Mouse (Mus musculus) hindbrain, postnatal 0 days (tissue): Measurements from ENCODE around the gene Abca12. TPM values are rescaled to one million over a fixed set of nuclear protein-coding genes. Genes with fewer than 3 reads are reported as not detected.

Source experiments
- ATAC-seq: fragments of 200-750 bp; cut with Nextera tagmentation; 2 replicates; pipeline ENCODE4 v1.8.0; 2017; ENCODE audit warnings: mild to moderate bottlenecking, moderate TSS enrichment, moderate library complexity
- DNase-seq: peaks from one replicate; pipeline ENCODE4 v3.0.0-alpha.2; 2015; ENCODE audit warnings: low spot score
- H3K27ac ChIP-seq: fragments of 300-500 bp; sonication (generic); 2 replicates; pipeline ENCODE4 v1.5.1; 2014; ENCODE audit warnings: mild to moderate bottlenecking
- H3K27me3 ChIP-seq: fragments of 300-500 bp; sonication (generic); 2 replicates; pipeline ENCODE4 v1.6.1; 2014; ENCODE audit warnings: low read length, mixed read lengths; ENCODE audit not compliant: insufficient read depth
- H3K36me3 ChIP-seq: fragments of 300-500 bp; sonication (generic); 2 replicates; pipeline ENCODE4 v1.6.1; 2014; ENCODE audit warnings: low read length, mixed read lengths; ENCODE audit not compliant: insufficient read depth
- H3K4me1 ChIP-seq: fragments of 300-500 bp; sonication (generic); 2 replicates; pipeline ENCODE4 v1.6.1; 2014; ENCODE audit warnings: antibody characterized with exemption, low read length, mixed read lengths; ENCODE audit not compliant: insufficient read depth
- H3K4me2 ChIP-seq: fragments of 300-500 bp; sonication (generic); 2 replicates; pipeline ENCODE4 v1.6.1; 2014; ENCODE audit warnings: low read depth, mild to moderate bottlenecking, low read length, moderate library complexity, mixed read lengths
- H3K4me3 ChIP-seq: fragments of 300-500 bp; sonication (generic); 2 replicates; pipeline ENCODE4 v1.5.1; 2014; ENCODE audit warnings: low read length
- H3K9ac ChIP-seq: fragments of 300-500 bp; sonication (generic); replicated peaks from 2 replicates; pipeline ENCODE4 v1.6.1; 2014; ENCODE audit warnings: mild to moderate bottlenecking, low read length, moderate library complexity, mixed read lengths
- H3K9me3 ChIP-seq: fragments of 300-500 bp; sonication (generic); 2 replicates; pipeline ENCODE4 v1.6.1; 2016; ENCODE audit warnings: low read length, mixed read lengths
- CTCF ChIP-seq: IDR thresholded peaks from 2 replicates; pipeline ENCODE4 v1.5.1; 2016; ENCODE audit warnings: antibody characterized with exemption, control low read depth, low read depth
- WGBS: fragments of 180-500 bp; shearing (Covaris S2); extraction: QIAGEN DNeasy Blood & Tissue Kit; methylation state at CpG from one replicate; pipeline ENCODE4 v1.1.7; 2014; 5-methylcytosine and 5-hydroxymethylcytosine counted together
- polyA plus RNA-seq: library from polyadenylated mRNA; unstranded; fragments of >200 nt; fragmentation: Nextera tagmentation; extraction: Ambion mirVana; gene quantifications from 2 replicates; pipeline ENCODE4 v1.2.1, GENCODE M21; 2015
- total RNA-seq: library from RNA; depleted of rRNA; stranded (reverse); fragments of >200 nt; gene quantifications from 2 replicates; pipeline ENCODE4 v1.2.3, GENCODE M21; 2014; rRNA removed

Abca12 gene
- total and polyA plus RNA-seq, 2 experiments from 2014 or later: 0.04 to 0.58 TPM

- H3K9ac ChIP-seq: no peak overlapping the region
- no peaks in the 10 kb centered on the region for H3K9me3 ChIP-seq
- ATAC-seq (no peak), DNase-seq (no peak)
- H3K4me2 ChIP-seq: no peak overlapping the region
- H3K4me1 ChIP-seq: no peaks in the 10 kb centered on the region
- TF ChIP-seq CTCF: no peak
- no peaks in the 10 kb centered on the region for H3K27me3 ChIP-seq
- WGBS: 92% methylated on average over 3 of the region's 3 CpGs
- no peak overlapping the region for H3K27ac ChIP-seq
- no peaks in the 10 kb centered on the region for H3K36me3 ChIP-seq
- H3K4me3 ChIP-seq: no peak overlapping the region
Observed at GRCm38 (mm10) chr1:71235335-71235734, 179.4 kb downstream of the Abca12 start.

DNA sequence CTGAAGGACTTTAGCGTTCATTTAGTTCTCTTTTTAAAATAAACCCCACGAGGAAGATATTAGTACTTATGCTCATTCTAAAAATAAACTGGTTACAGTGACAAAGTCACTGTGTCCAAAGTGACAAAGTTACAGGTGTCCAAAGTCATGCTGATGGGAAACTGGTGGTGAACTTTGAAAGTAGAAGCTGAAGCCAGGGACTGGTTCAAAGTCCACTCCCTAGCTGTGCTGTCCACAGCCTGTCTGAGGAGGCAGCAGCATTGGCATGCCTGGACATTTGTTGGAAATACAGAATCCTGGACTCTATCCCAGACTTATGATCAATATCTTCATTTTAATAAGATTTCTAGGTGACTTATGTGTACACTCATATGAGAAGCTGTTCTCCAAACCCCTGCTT lies 183.5 kb downstream of the Abca12 start:
- H3K4me1 ChIP-seq: no peaks in the 10 kb centered on the region
- TF ChIP-seq CTCF: no peak
- no peaks in the 10 kb centered on the region for H3K36me3 ChIP-seq
- no peak overlapping the region for H3K4me3 ChIP-seq
- no peaks in the 10 kb centered on the region for H3K27me3 ChIP-seq
- no peaks in the 10 kb centered on the region for H3K9me3 ChIP-seq
- no peak overlapping the region for H3K27ac ChIP-seq
- H3K9ac ChIP-seq: no peak overlapping the region
- WGBS: 79% methylated on average over 2 of the region's 2 CpGs
- ATAC-seq: no peak
- no peak overlapping the region for H3K4me2 ChIP-seq
- no peak for DNase-seq

DNA sequence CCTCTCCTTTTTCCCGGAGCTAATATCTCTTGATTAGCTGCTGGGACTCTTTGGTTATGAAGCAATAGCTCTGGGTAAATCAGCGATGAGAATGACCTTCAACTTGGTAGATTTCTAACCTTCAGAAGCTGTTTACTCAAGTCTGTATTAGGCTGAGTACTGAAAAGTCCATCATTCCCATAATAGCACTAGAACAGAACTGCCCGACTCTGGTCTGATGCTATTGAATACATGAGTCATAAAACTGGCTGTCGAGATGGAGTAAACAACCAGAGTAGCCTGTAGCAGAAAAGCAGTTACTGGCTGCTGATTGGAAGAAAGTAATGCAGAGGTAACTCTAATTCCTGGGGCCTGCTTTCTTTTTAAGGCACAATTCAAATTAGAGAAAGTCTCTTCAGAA lies 211.1 kb downstream of the Abca12 start:
- H3K4me3 ChIP-seq: no peak overlapping the region
- no peak overlapping the region for H3K27ac ChIP-seq
- H3K9me3 ChIP-seq: no peaks in the 10 kb centered on the region
- no peak overlapping the region for H3K4me2 ChIP-seq
- no peak overlapping the region for H3K9ac ChIP-seq
- H3K36me3 ChIP-seq: no peaks in the 10 kb centered on the region
- no peaks in the 10 kb centered on the region for H3K27me3 ChIP-seq
- 85% methylated on average over 4 of the region's 4 CpGs for WGBS
- no peak for TF ChIP-seq CTCF
- ATAC-seq (no peak), DNase-seq (no peak)
- no peaks in the 10 kb centered on the region for H3K4me1 ChIP-seq

GRCm38 (mm10) chr1:71196191-71196590 lies 218.5 kb downstream of the Abca12 start:
- H3K27me3 ChIP-seq: no peaks in the 10 kb centered on the region
- no peak overlapping the region for H3K9ac ChIP-seq
- H3K4me2 ChIP-seq: no peak overlapping the region
- H3K36me3 ChIP-seq: no peaks in the 10 kb centered on the region
- H3K9me3 ChIP-seq: no peaks in the 10 kb centered on the region
- WGBS: 87% methylated on average over 6 of the region's 6 CpGs
- ATAC-seq (no peak), DNase-seq (no peak)
- H3K27ac ChIP-seq: no peak overlapping the region
- no peaks in the 10 kb centered on the region for H3K4me1 ChIP-seq
- no peak for TF ChIP-seq CTCF
- H3K4me3 ChIP-seq: no peak overlapping the region

DNA sequence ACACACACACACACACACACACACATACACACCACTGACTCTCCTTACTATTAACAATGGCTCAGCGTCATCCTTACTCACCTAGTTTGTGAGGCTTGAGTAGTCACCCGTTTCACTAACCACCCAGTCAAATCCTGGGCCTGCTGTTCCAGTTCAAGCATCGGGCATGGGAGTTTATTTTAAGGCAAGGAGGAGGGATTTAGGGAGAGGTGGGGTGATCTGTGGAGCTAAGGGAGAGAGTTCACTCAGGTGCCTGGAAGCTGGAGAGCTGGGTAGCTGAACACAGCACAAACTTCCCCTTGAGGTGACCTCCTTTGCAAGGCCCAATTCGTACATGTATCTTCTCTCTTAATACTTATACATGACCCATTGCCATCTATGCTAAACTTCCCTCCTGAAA lies 219.4 kb downstream of the Abca12 start:
- ATAC-seq (no peak), DNase-seq (no peak)
- Histone ChIP-seq H3K27ac (no peak overlapping the region), H3K4me2 (no peak overlapping the region), H3K4me1 (no peaks in the 10 kb centered on the region), H3K27me3 (no peaks in the 10 kb centered on the region), H3K9me3 (no peaks in the 10 kb centered on the region), H3K9ac (no peak overlapping the region), H3K4me3 (no peak overlapping the region), H3K36me3 (no peaks in the 10 kb centered on the region)
- TF ChIP-seq CTCF: no peak
- WGBS: 80% methylated on average over 4 of the region's 4 CpGs

DNA sequence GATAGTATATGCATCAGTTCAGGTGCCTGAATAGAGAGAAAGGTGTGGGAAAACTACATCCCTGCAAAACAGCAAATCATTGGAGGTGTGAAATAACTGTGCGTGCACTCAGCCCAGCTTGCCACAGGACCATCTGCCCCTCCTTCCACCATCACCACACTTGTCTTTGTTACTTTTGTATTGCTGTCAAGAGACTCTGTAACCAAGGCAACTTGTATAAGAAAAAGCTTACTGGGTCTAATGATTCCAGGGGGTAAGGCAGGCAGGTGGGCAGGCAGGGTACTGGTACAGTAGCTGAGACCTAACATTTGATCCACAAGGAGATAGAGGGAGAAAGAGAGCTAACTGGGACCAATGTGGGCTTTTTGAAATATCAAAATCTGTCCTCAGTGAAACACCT lies 220.8 kb downstream of the Abca12 start:
- DNase-seq (no peak), ATAC-seq (no peak)
- Histone ChIP-seq H3K9ac (no peak overlapping the region), H3K27ac (no peak overlapping the region), H3K4me3 (no peak overlapping the region), H3K36me3 (no peaks in the 10 kb centered on the region), H3K4me2 (no peak overlapping the region), H3K27me3 (no peaks in the 10 kb centered on the region), H3K4me1 (no peaks in the 10 kb centered on the region), H3K9me3 (no peaks in the 10 kb centered on the region)
- 45% methylated on average over 1 of the region's 1 CpGs for WGBS
- no peak for TF ChIP-seq CTCF

Other genes with a start within 250 kb of the Abca12 start
- 41.5 and 57.8 TPM in 2 replicates for gene Atic, start 142.2 kb upstream of the Abca12 start, total RNA-seq
- 32.3 and 34.6 TPM in 2 replicates for gene Atic, start 142.2 kb upstream of the Abca12 start, polyA plus RNA-seq
- gene Fn1, start 238.3 kb upstream of the Abca12 start, total RNA-seq: 64.1 and 81.6 TPM in 2 replicates
- 23.6 and 26.6 TPM in 2 replicates for gene Fn1, start 238.3 kb upstream of the Abca12 start, polyA plus RNA-seq